Mouse (Mus musculus): ENCODE measurements around the gene Isca1. TPM values are rescaled to one million over a fixed set of nuclear protein-coding genes. Genes with fewer than 3 reads are reported as not detected.
A peak's percentile ranks its signal among the peaks of the same experiment; 100 is the strongest.
"Not testable (repeated sequence)": the region's sequence is repeated elsewhere in the genome, so short reads cannot be mapped to it uniquely, and the experiment has no call there.

Gene Isca1
- polyA plus RNA-seq, 1 experiment from 2014 or later: 165 TPM

DNA sequence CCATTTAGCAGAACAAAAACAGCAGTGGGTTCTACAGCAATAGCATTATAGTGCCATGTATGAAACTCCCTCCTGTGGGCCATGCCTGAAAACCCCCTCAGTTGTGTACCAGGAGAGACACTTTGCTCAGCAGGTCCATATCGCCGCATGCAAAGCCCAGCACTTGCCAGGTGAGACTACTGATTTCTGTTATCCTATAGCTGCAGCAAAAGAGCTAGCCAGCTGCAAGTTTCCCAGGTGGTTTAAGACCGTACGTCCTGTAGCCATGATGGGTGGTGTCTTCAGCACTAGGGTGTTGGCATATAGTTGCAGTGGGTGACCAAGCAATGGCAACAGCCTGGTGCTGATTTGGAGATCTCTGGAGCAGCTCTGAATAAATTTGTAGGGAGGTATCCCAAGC, 30.2 kb downstream of the Isca1 start:
- ATAC-seq: no peak
- Histone ChIP-seq H3K27ac (ENCODE audit: low read length) (no peak overlapping the region), H3K9ac (ENCODE audit: low read depth, low read length) (no peak overlapping the region), H3K4me2 (ENCODE audit: low read length) (no peak overlapping the region), H3K4me3 (ENCODE audit: low read depth, low read length) (no peak overlapping the region), H3K4me1 (ENCODE audit: control insufficient read depth, insufficient read depth, low read length) (no peaks in the 10 kb centered on the region), H3K36me3 (ENCODE audit: control insufficient read depth, insufficient read depth, low read length) (no peaks in the 10 kb centered on the region), H3K27me3 (ENCODE audit: control insufficient read depth, insufficient read depth, low read depth, low read length) (no peaks in the 10 kb centered on the region), H3K9me3 (replicated peaks; ENCODE audit: control insufficient read depth, low read length, poor library complexity, severe bottlenecking) (no peaks in the 10 kb centered on the region)
- WGBS: 95% methylated on average over 4 of the region's 4 CpGs

- Histone ChIP-seq H3K9ac (ENCODE audit: low read depth, low read length) (no peak overlapping the region), H3K27me3 (ENCODE audit: control insufficient read depth, insufficient read depth, low read depth, low read length) (no peaks in the 10 kb centered on the region), H3K4me2 (ENCODE audit: low read length) (no peak overlapping the region), H3K36me3 (ENCODE audit: control insufficient read depth, insufficient read depth, low read length) (no peaks in the 10 kb centered on the region), H3K4me3 (ENCODE audit: low read depth, low read length) (no peak overlapping the region), H3K9me3 (replicated peaks; ENCODE audit: control insufficient read depth, low read length, poor library complexity, severe bottlenecking) (no peaks in the 10 kb centered on the region), H3K27ac (ENCODE audit: low read length) (no peak overlapping the region), H3K4me1 (ENCODE audit: control insufficient read depth, insufficient read depth, low read length) (no peaks in the 10 kb centered on the region)
- ATAC-seq: no peak
- whole genome bisulfite sequencing: 85% methylated on average over 2 of the region's 2 CpGs
Measured at GRCm38 (mm10) chr13:59738455-59738854, 31.2 kb downstream of the Isca1 start.

- Histone ChIP-seq H3K4me3 (ENCODE audit: low read depth, low read length) (no peak overlapping the region), H3K4me2 (ENCODE audit: low read length) (no peak overlapping the region), H3K36me3 (ENCODE audit: control insufficient read depth, insufficient read depth, low read length) (no peaks in the 10 kb centered on the region), H3K9me3 (replicated peaks; ENCODE audit: control insufficient read depth, low read length, poor library complexity, severe bottlenecking) (no peaks in the 10 kb centered on the region), H3K27ac (ENCODE audit: low read length) (no peak overlapping the region), H3K9ac (ENCODE audit: low read depth, low read length) (no peak overlapping the region), H3K4me1 (ENCODE audit: control insufficient read depth, insufficient read depth, low read length) (no peaks in the 10 kb centered on the region), H3K27me3 (ENCODE audit: control insufficient read depth, insufficient read depth, low read depth, low read length) (no peaks in the 10 kb centered on the region)
- ATAC-seq: peak; percentile 83
- 28% methylated on average over 3 of the region's 3 CpGs for WGBS
Measured at GRCm38 (mm10) chr13:59735190-59735589, 34.4 kb downstream of the Isca1 start.

DNA sequence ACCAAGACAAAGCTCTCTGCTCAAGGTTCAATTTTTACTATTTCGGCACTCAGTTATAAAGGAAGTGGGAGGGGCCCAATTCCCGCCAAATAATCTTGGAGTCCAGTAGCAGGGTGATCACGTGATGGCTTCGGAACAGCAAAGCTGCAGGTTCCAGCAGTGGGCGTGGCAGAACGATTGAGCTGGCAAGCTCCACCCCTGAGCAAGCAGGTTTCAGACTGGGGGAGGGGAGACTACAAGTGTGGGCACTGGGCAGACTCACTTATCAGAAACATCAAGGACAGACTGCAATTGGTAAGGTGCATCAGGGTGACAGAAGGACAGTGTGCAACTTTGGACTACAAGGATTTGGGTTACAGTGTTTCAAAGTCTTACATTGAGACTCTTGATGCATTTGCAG, 35.3 kb downstream of the Isca1 start:
- H3K9ac ChIP-seq (ENCODE audit: low read depth, low read length); ATAC-seq; H3K36me3 ChIP-seq (ENCODE audit: control insufficient read depth, insufficient read depth, low read length); H3K4me2 ChIP-seq (ENCODE audit: low read length); H3K27ac ChIP-seq (ENCODE audit: low read length); H3K27me3 ChIP-seq (ENCODE audit: control insufficient read depth, insufficient read depth, low read depth, low read length); H3K4me3 ChIP-seq (ENCODE audit: low read depth, low read length); H3K4me1 ChIP-seq (ENCODE audit: control insufficient read depth, insufficient read depth, low read length); H3K9me3 ChIP-seq (replicated peaks; ENCODE audit: control insufficient read depth, low read length, poor library complexity, severe bottlenecking): not testable (repeated sequence)
- 25% methylated on average over 6 of the region's 6 CpGs for WGBS

- no peak overlapping the region for H3K4me3 ChIP-seq (ENCODE audit: low read depth, low read length)
- no peak for ATAC-seq
- H3K36me3 ChIP-seq (ENCODE audit: control insufficient read depth, insufficient read depth, low read length): no peaks in the 10 kb centered on the region
- WGBS: 89% methylated on average over 2 of the region's 4 CpGs
- H3K9me3 ChIP-seq (replicated peaks; ENCODE audit: control insufficient read depth, low read length, poor library complexity, severe bottlenecking): no peaks in the 10 kb centered on the region
- H3K27me3 ChIP-seq (ENCODE audit: control insufficient read depth, insufficient read depth, low read depth, low read length): no peaks in the 10 kb centered on the region
- no peak overlapping the region for H3K9ac ChIP-seq (ENCODE audit: low read depth, low read length)
- H3K27ac ChIP-seq (ENCODE audit: low read length): no peak overlapping the region
- H3K4me1 ChIP-seq (ENCODE audit: control insufficient read depth, insufficient read depth, low read length): no peaks in the 10 kb centered on the region
- H3K4me2 ChIP-seq (ENCODE audit: low read length): no peak overlapping the region
Measured at GRCm38 (mm10) chr13:59733936-59734335, 35.7 kb downstream of the Isca1 start.

- Histone ChIP-seq H3K36me3 (ENCODE audit: control insufficient read depth, insufficient read depth, low read length) (no peaks in the 10 kb centered on the region), H3K27ac (ENCODE audit: low read length) (no peak within 1 kb of the TSS), H3K27me3 (ENCODE audit: control insufficient read depth, insufficient read depth, low read depth, low read length) (no peaks in the 10 kb centered on the region; the same call in 1 of the 2 replicates), H3K9ac (ENCODE audit: low read depth, low read length) (no peak within 1 kb of the TSS), H3K9me3 (replicated peaks; ENCODE audit: control insufficient read depth, low read length, poor library complexity, severe bottlenecking) (no peaks in the 10 kb centered on the region), H3K4me3 (ENCODE audit: low read depth, low read length) (no peak within 1 kb of the TSS), H3K4me1 (ENCODE audit: control insufficient read depth, insufficient read depth, low read length) (no peaks in the 10 kb centered on the region), H3K4me2 (ENCODE audit: low read length) (no peak within 1 kb of the TSS)
- WGBS: 35% methylated on average over 7 of the region's 7 CpGs
- ATAC-seq: no peak
Measured at GRCm38 (mm10) chr13:59731652-59732051, 38.0 kb downstream of the Isca1 start, which contains the start of gene Spata31d1d. Spata31d1d (minus strand) TSS chr13:59731752.

GRCm38 (mm10) chr13:59728378-59729093, 41.1 kb downstream of the Isca1 start:
- Histone ChIP-seq H3K9ac (ENCODE audit: low read depth, low read length) (no peak overlapping the region), H3K4me3 (ENCODE audit: low read depth, low read length) (no peak overlapping the region), H3K4me2 (ENCODE audit: low read length) (no peak overlapping the region), H3K9me3 (replicated peaks; ENCODE audit: control insufficient read depth, low read length, poor library complexity, severe bottlenecking) (no peaks in the 10 kb centered on the region), H3K4me1 (ENCODE audit: control insufficient read depth, insufficient read depth, low read length) (0 out of 2 replicates have a peak, but pooled peaks cover 5% of the 10 kb centered on the region), H3K36me3 (ENCODE audit: control insufficient read depth, insufficient read depth, low read length) (no peaks in the 10 kb centered on the region), H3K27me3 (ENCODE audit: control insufficient read depth, insufficient read depth, low read depth, low read length) (no peaks in the 10 kb centered on the region; the same call in 1 of the 2 replicates), H3K27ac (ENCODE audit: low read length) (no peak overlapping the region)
- peak; percentile 82 for ATAC-seq
- WGBS: 30% methylated on average over 7 of the region's 7 CpGs

DNA sequence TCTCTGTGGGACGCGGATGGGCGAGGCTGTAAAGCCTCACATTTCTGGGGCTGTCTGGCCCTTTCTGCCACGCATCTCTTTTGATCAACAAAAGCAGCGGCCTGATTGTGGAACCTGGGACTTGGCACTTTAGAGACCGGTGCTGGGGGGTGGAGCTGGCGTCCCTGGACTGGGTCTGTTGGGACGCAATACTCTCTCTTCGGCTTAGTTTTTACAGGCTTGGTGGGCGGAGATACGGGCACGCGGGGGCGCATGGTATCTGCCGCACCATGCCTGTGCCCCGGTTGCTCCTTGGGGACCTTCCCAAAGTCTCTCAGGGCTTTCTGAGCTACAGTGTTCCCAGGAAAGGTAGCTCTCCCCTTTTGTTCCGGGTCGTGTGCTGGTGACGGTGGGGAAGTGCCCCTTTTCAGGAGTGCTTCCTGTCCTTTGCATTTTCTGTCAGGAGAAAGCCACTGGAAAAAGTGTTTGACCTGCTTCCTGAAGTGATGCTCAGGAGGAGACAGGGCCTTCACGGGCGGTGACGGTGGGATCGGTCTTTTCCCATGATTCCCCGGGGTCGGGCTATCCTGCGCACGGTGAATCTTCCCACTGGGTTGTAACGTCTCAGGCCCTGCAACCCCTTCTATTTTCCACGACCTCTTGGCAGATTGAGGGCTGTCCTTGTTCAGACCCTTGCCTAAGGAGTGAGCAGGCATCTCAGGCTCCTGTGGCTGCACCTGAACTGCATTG, 43.3 kb downstream of the Isca1 start:
- H3K27me3 ChIP-seq (ENCODE audit: control insufficient read depth, insufficient read depth, low read depth, low read length): no peaks in the 10 kb centered on the region; the same call in 1 of the 2 replicates
- H3K9me3 ChIP-seq (replicated peaks; ENCODE audit: control insufficient read depth, low read length, poor library complexity, severe bottlenecking): no peaks in the 10 kb centered on the region
- no peaks in the 10 kb centered on the region for H3K36me3 ChIP-seq (ENCODE audit: control insufficient read depth, insufficient read depth, low read length)
- no peak for ATAC-seq
- H3K9ac ChIP-seq (ENCODE audit: low read depth, low read length): no peak overlapping the region
- H3K27ac ChIP-seq (ENCODE audit: low read length): no peak overlapping the region
- H3K4me2 ChIP-seq (ENCODE audit: low read length): peak overlapping the region; percentile 49
- no peak overlapping the region for H3K4me3 ChIP-seq (ENCODE audit: low read depth, low read length)
- 0 out of 2 replicates have a peak, but pooled peaks cover 5% of the 10 kb centered on the region for H3K4me1 ChIP-seq (ENCODE audit: control insufficient read depth, insufficient read depth, low read length)
- 36% methylated on average over 29 of the region's 29 CpGs for WGBS

GRCm38 (mm10) chr13:59722089-59722488, 47.5 kb downstream of the Isca1 start:
- 77% methylated on average over 1 of the region's 1 CpGs for WGBS
- not testable (repeated sequence) for H3K4me2 ChIP-seq (ENCODE audit: low read length); H3K4me3 ChIP-seq (ENCODE audit: low read depth, low read length); H3K27ac ChIP-seq (ENCODE audit: low read length); H3K4me1 ChIP-seq (ENCODE audit: control insufficient read depth, insufficient read depth, low read length); H3K27me3 ChIP-seq (ENCODE audit: control insufficient read depth, insufficient read depth, low read depth, low read length); H3K9me3 ChIP-seq (replicated peaks; ENCODE audit: control insufficient read depth, low read length, poor library complexity, severe bottlenecking); H3K9ac ChIP-seq (ENCODE audit: low read depth, low read length); ATAC-seq; H3K36me3 ChIP-seq (ENCODE audit: control insufficient read depth, insufficient read depth, low read length)
